In genomic region chr16:87284835-87285510, GRCm38 (mm10) we compare ENCODE assay signal across 9 mouse cellular contexts.
A peak's percentile ranks its signal among the peaks of the same experiment; 100 is the strongest.
DNase-seq lines count a peak whose midpoint lies in the region; ATAC-seq and TF ChIP-seq lines count a peak whose summit lies in the region.
"Had no signal": no experiment of that assay in that cellular context is flagged by ENCODE, and none has a peak within 500 bp of the region (broad histone marks: within the 10 kb centered on the region; RNA-seq: fewer than 3 reads in every experiment).

No protein-coding gene starts in this region.

- no peaks in the 10 kb centered on the region for H3K36me3 ChIP-seq in lung, embryonic 14.5 days (ENCODE audit: insufficient read depth)
- H3K36me3 ChIP-seq: liver, embryonic 15.5 days had no signal

- peak; percentile 64 for TF ChIP-seq CTCF in lung, embryonic 14.5 days (IDR thresholded peaks at IDR 0.05; ENCODE audit: low read depth)

- no peaks in the 10 kb centered on the region for H3K4me1 ChIP-seq in lung, embryonic 14.5 days (ENCODE audit: insufficient read depth)
- H3K4me1 ChIP-seq: liver, embryonic 15.5 days had no signal

- H3K9ac ChIP-seq in lung, embryonic 14.5 days: no peak overlapping the region
- H3K9ac ChIP-seq: liver, embryonic 15.5 days had no signal

- ATAC-seq in lung, embryonic 14.5 days (ENCODE audit: insufficient read depth): no peak

- no peak overlapping the region for H3K27ac ChIP-seq in lung, embryonic 14.5 days (ENCODE audit: low read depth)
- H3K27ac ChIP-seq: liver, embryonic 15.5 days had no signal

- DNase-seq in kidney, adult 8-10 months: peak; percentile 29 to 33
- no peak for DNase-seq in kidney, postnatal 4 days
- peak; percentile 47 for DNase-seq in A20 (ENCODE audit: low read depth, low spot score)
- peak; percentile 1 for DNase-seq in T-cell, adult 2 months (ENCODE audit: low spot score)
- peak; percentile 81 for DNase-seq in lung, embryonic 14.5 days
- DNase-seq in right cerebral cortex, postnatal 36 days (ENCODE audit: low spot score in 2 of 2): no peak
- no peak for DNase-seq in right cerebral cortex, postnatal 14 days
- no peak for DNase-seq in urinary bladder, postnatal 4 days (ENCODE audit: low spot score in 2 of 2)

- no peak overlapping the region for H3K4me2 ChIP-seq in lung, embryonic 14.5 days
- H3K4me2 ChIP-seq: liver, embryonic 15.5 days had no signal

- no peaks in the 10 kb centered on the region for H3K27me3 ChIP-seq in lung, embryonic 14.5 days (ENCODE audit: insufficient read depth, low read length)
- H3K27me3 ChIP-seq: liver, embryonic 15.5 days had no signal

- WGBS in lung, embryonic 14.5 days: 58% methylated on average over 7 of the region's 7 CpGs

- no peak overlapping the region for H3K4me3 ChIP-seq in lung, embryonic 14.5 days (ENCODE audit: low read depth, low read length)
- H3K4me3 ChIP-seq: liver, embryonic 15.5 days had no signal

- H3K9me3 ChIP-seq in lung, embryonic 14.5 days (ENCODE audit: low read depth, low read length): no peaks in the 10 kb centered on the region
- H3K9me3 ChIP-seq: liver, embryonic 15.5 days had no signal

Comparison
In these comparisons a context has a peak if more than half of its experiments do, and no peak if none do; other contexts are left out.
1. DNase-seq: peak in kidney, adult 8-10 months (2 of 2), A20 (single experiment), T-cell, adult 2 months (single experiment) and lung, embryonic 14.5 days (single experiment); none in kidney, postnatal 4 days (0 of 2), right cerebral cortex, postnatal 36 days (0 of 2), right cerebral cortex, postnatal 14 days (single experiment) and urinary bladder, postnatal 4 days (0 of 2).